Mouse (Mus musculus) heart, embryonic 12.5 days (tissue): ENCODE results near the gene Irf4. TPM values are rescaled to one million over a fixed set of nuclear protein-coding genes. Genes with fewer than 3 reads are reported as not detected.

Experiments used
- ATAC-seq: fragments of 200-750 bp; cut with Nextera tagmentation; 2 replicates; pipeline ENCODE4 v1.8.0; 2017; ENCODE audit warnings: moderate TSS enrichment, moderate library complexity; ENCODE audit not compliant: insufficient number of reproducible peaks, low FRiP score
- H3K27ac ChIP-seq: fragments of 300-500 bp; sonication (generic); 2 replicates; pipeline ENCODE4 v1.5.1; 2016; ENCODE audit warnings: mild to moderate bottlenecking, moderate library complexity; ENCODE audit not compliant: poor library complexity, severe bottlenecking
- H3K27me3 ChIP-seq: fragments of 300-500 bp; sonication (generic); replicated peaks from 2 replicates; pipeline ENCODE4 v1.6.1; 2016; ENCODE audit warnings: mild to moderate bottlenecking, moderate library complexity
- H3K36me3 ChIP-seq: fragments of 300-500 bp; sonication (generic); 2 replicates; pipeline ENCODE4 v1.6.1; 2016; ENCODE audit warnings: mild to moderate bottlenecking, moderate library complexity
- H3K4me1 ChIP-seq: fragments of 300-500 bp; sonication (generic); replicated peaks from 2 replicates; pipeline ENCODE4 v1.6.1; 2016; ENCODE audit warnings: mild to moderate bottlenecking
- H3K4me2 ChIP-seq: fragments of 300-500 bp; sonication (generic); 2 replicates; pipeline ENCODE4 v1.6.1; 2016; ENCODE audit warnings: mild to moderate bottlenecking, moderate library complexity
- H3K4me3 ChIP-seq: fragments of 300-500 bp; sonication (generic); 2 replicates; pipeline ENCODE4 v1.5.1; 2016; ENCODE audit warnings: mild to moderate bottlenecking
- H3K9ac ChIP-seq: fragments of 300-500 bp; sonication (generic); 2 replicates; pipeline ENCODE4 v1.6.1; 2016; ENCODE audit warnings: mild to moderate bottlenecking, moderate library complexity
- H3K9me3 ChIP-seq: fragments of 300-500 bp; sonication (generic); replicated peaks from 2 replicates; pipeline ENCODE4 v1.6.1; 2016; ENCODE audit warnings: mild to moderate bottlenecking, moderate library complexity
- WGBS: fragments of 180-500 bp; shearing (Covaris S2); methylation state at CpG from one replicate; pipeline ENCODE4 v1.1.7; 2016; 5-methylcytosine and 5-hydroxymethylcytosine counted together
- polyA plus RNA-seq: library from polyadenylated mRNA; unstranded; fragments of >200 nt; fragmentation: Nextera tagmentation; extraction: Ambion mirVana; gene quantifications from 2 replicates; pipeline ENCODE4 v1.2.1, GENCODE M21; 2016

The Irf4 gene
- polyA plus RNA-seq, 1 experiment from 2014 or later: 0.09 TPM

DNA sequence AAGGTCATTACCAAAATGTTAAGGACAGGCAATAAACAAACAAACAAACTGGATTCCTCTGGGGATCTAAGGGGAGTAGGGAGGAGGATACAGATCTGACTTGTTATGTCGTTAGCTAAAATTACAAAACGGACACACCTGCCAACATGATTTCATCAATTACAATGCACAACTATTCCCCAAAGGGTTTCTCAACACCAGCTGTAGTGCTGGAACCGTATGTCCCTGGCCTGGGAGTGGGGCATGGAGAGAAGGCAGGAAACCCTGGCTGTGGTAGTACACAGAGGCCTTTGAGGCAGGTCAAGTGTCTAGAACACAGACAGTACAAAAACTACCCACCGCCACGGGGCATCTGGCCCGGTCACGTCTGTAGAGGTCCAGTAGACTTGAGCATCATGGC lies 60.2 kb downstream of the Irf4 start:
- Histone ChIP-seq H3K4me3 (no peak overlapping the region), H3K9ac (no peak overlapping the region), H3K27me3 (no peaks in the 10 kb centered on the region), H3K9me3 (no peaks in the 10 kb centered on the region; the same call in 1 of the 2 replicates), H3K27ac (no peak overlapping the region), H3K4me2 (no peak overlapping the region), H3K36me3 (peaks cover 13% of the 10 kb centered on the region), H3K4me1 (no peaks in the 10 kb centered on the region)
- ATAC-seq: no peak
- 87% methylated on average over 7 of the region's 7 CpGs for WGBS

DNA sequence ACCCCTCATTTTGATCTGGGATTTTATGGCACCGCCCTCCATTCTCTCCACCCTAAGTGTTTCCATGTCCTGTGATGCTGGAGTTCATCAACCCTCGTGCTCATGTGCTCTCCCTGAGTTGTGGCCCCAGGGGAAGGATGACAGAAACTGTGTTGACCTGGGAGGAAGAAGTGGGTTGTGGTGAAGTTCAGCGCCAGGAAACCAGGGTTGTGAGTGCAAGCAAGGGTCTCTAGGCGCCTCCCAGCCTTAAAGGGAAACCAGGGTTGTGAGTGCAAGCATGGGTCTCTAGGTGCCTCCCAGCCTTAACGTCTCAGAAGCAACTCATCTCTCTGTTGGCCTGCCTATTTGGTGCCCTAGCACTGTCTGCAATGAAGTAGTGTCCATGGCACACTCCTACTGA lies 64.4 kb downstream of the Irf4 start:
- 77% methylated on average over 5 of the region's 5 CpGs for WGBS
- Histone ChIP-seq H3K36me3 (peaks cover 39% of the 10 kb centered on the region), H3K9me3 (no peaks in the 10 kb centered on the region; the same call in 1 of the 2 replicates), H3K27ac (no peak overlapping the region), H3K4me1 (no peaks in the 10 kb centered on the region), H3K27me3 (no peaks in the 10 kb centered on the region), H3K9ac (no peak overlapping the region), H3K4me2 (no peak overlapping the region), H3K4me3 (no peak overlapping the region)
- no peak for ATAC-seq

DNA sequence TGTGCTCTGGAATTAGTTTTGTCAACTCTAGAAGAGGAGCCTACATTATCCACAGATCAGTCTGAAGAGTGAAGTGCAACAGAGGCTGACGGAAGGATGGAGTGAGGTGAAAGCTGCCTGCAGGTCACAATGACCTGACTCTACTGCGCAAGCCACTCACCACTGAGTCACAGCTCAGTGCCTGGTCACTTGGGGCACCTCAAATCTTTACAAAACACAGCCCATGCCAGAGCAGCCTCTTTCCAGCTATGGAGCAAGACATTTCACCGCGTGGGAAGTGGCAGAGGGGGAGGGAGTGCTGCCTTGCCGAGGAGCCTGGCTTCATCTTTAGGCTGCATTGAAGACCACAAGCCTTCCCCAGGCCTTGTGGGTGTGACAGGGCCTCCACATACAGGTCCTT lies 65.2 kb downstream of the Irf4 start:
- no peaks in the 10 kb centered on the region for H3K4me1 ChIP-seq
- no peak for ATAC-seq
- H3K4me3 ChIP-seq: no peak overlapping the region
- no peak overlapping the region for H3K27ac ChIP-seq
- H3K36me3 ChIP-seq: peaks cover 44% of the 10 kb centered on the region
- no peaks in the 10 kb centered on the region for H3K27me3 ChIP-seq
- no peak overlapping the region for H3K9ac ChIP-seq
- 81% methylated on average over 5 of the region's 5 CpGs for WGBS
- H3K9me3 ChIP-seq: no peaks in the 10 kb centered on the region; the same call in 1 of the 2 replicates
- no peak overlapping the region for H3K4me2 ChIP-seq

Other genes with a start within 250 kb of the Irf4 start
- 501 and 526 TPM in 2 replicates for gene Uqcrfs1, start 203.9 kb upstream of the Irf4 start, polyA plus RNA-seq
- gene Dusp22, start 89.2 kb upstream of the Irf4 start, polyA plus RNA-seq: 18.8 and 18.9 TPM in 2 replicates
- not detected in 2 replicates for gene Hus1b, start 198.5 kb downstream of the Irf4 start, polyA plus RNA-seq
- 26.8 and 28.2 TPM in 2 replicates for gene Exoc2, start 224.9 kb downstream of the Irf4 start, polyA plus RNA-seq
- not detected in 2 replicates for gene Gm5447, start 225.0 kb downstream of the Irf4 start, polyA plus RNA-seq